In genomic region chr2:160741580-160741979, GRCm38 (mm10) we compare ENCODE assay signal across 8 mouse cellular contexts. TPM values are rescaled to one million over a fixed set of nuclear protein-coding genes. Genes with fewer than 3 reads are reported as not detected.
DNase-seq lines count a peak whose midpoint lies in the region; ATAC-seq and TF ChIP-seq lines count a peak whose summit lies in the region.

No protein-coding gene starts in this region.

- no peak overlapping the region for H3K4me3 ChIP-seq in heart, embryonic 16.5 days (ENCODE audit: low read length)
- no peak overlapping the region for H3K4me3 ChIP-seq in midbrain, embryonic 13.5 days (replicated peaks)
- H3K4me3 ChIP-seq in midbrain, embryonic 14.5 days (replicated peaks; ENCODE audit: low read depth, low read length): no peak overlapping the region
- no peak overlapping the region for H3K4me3 ChIP-seq in forebrain, postnatal 0 days (ENCODE audit: low read depth, low read length)

- H3K9me3 ChIP-seq in heart, embryonic 16.5 days (replicated peaks; ENCODE audit: control insufficient read depth, low read length): no peaks in the 10 kb centered on the region
- H3K9me3 ChIP-seq in midbrain, embryonic 13.5 days: no peaks in the 10 kb centered on the region
- H3K9me3 ChIP-seq in midbrain, embryonic 14.5 days (ENCODE audit: control insufficient read depth, low read length): no peaks in the 10 kb centered on the region
- H3K9me3 ChIP-seq in forebrain, postnatal 0 days (ENCODE audit: low read length): no peaks in the 10 kb centered on the region

- intact Hi-C loops in heart, postnatal 10 days (cut with DNase I): no loop called here

- H3K36me3 ChIP-seq in heart, embryonic 16.5 days (ENCODE audit: control insufficient read depth, insufficient read depth): no peaks in the 10 kb centered on the region; the same call in 1 of the 2 replicates
- H3K36me3 ChIP-seq in midbrain, embryonic 13.5 days: peaks cover 60% of the 10 kb centered on the region
- peaks cover 41% of the 10 kb centered on the region for H3K36me3 ChIP-seq in midbrain, embryonic 14.5 days (ENCODE audit: control insufficient read depth, insufficient read depth, low read length)
- H3K36me3 ChIP-seq in forebrain, postnatal 0 days (ENCODE audit: insufficient read depth): peaks cover 9% of the 10 kb centered on the region; the same call in 1 of the 2 replicates

- DNase-seq in heart, postnatal 10 days: no peak
- DNase-seq in midbrain, embryonic 14.5 days: no peak
- no peak for DNase-seq in forebrain, postnatal 0 days
- peak; percentile 31 for DNase-seq in mesoderm, embryonic 11.5 days (ENCODE audit: low read depth, low spot score)
- no peak for DNase-seq in adrenal gland, adult 8-10 months

- WGBS in heart, embryonic 16.5 days: 58% methylated on average over 3 of the region's 3 CpGs
- 84% methylated on average over 3 of the region's 3 CpGs for WGBS in midbrain, embryonic 13.5 days
- 85% methylated on average over 3 of the region's 3 CpGs for WGBS in midbrain, embryonic 14.5 days
- WGBS in forebrain, postnatal 0 days: 84% methylated on average over 3 of the region's 3 CpGs

- H3K4me1 ChIP-seq in heart, embryonic 16.5 days (ENCODE audit: control insufficient read depth, insufficient read depth, low read length): peaks cover 73% of the 10 kb centered on the region
- H3K4me1 ChIP-seq in midbrain, embryonic 13.5 days (replicated peaks): peaks cover 70% of the 10 kb centered on the region
- H3K4me1 ChIP-seq in midbrain, embryonic 14.5 days (ENCODE audit: control insufficient read depth, insufficient read depth, low read length): 0 out of 2 replicates have a peak, but pooled peaks cover 13% of the 10 kb centered on the region
- H3K4me1 ChIP-seq in forebrain, postnatal 0 days (ENCODE audit: insufficient read depth): peaks cover 12% of the 10 kb centered on the region; the same call in 1 of the 2 replicates

- peak overlapping the region; percentile 58 for H3K27ac ChIP-seq in heart, embryonic 16.5 days (ENCODE audit: low read length)
- peak overlapping the region; percentile 6; the same call in 1 of the 2 replicates for H3K27ac ChIP-seq in midbrain, embryonic 13.5 days
- no peak overlapping the region for H3K27ac ChIP-seq in midbrain, embryonic 14.5 days (replicated peaks; ENCODE audit: low read depth, low read length)
- H3K27ac ChIP-seq in forebrain, postnatal 0 days (ENCODE audit: low read depth, low read length): peak overlapping the region; percentile 29; the same call in 1 of the 2 replicates

- no peak overlapping the region for H3K9ac ChIP-seq in heart, embryonic 16.5 days (ENCODE audit: low read length)
- H3K9ac ChIP-seq in midbrain, embryonic 13.5 days (replicated peaks): no peak overlapping the region
- H3K9ac ChIP-seq in midbrain, embryonic 14.5 days (replicated peaks; ENCODE audit: low read length): no peak overlapping the region
- H3K9ac ChIP-seq in forebrain, postnatal 0 days: no peak overlapping the region

- no peak for TF ChIP-seq CTCF in forebrain, postnatal 0 days (IDR thresholded peaks at IDR 0.05; ENCODE audit: low read depth)

- ATAC-seq in heart, embryonic 16.5 days (replicated peaks; ENCODE audit: extremely low read depth, insufficient read depth, low FRiP score): 0 out of 2 replicates have a peak, but pooled peaks have one; percentile 30
- no peak for ATAC-seq in midbrain, embryonic 13.5 days
- ATAC-seq in midbrain, embryonic 14.5 days (ENCODE audit: low FRiP score, low TSS enrichment): no peak
- ATAC-seq in forebrain, postnatal 0 days: no peak
- no peak for ATAC-seq in inflammation-experienced regulatory T-cells, adult 6 months

- no peak overlapping the region for H3K4me2 ChIP-seq in heart, embryonic 16.5 days (ENCODE audit: low read depth, low read length)
- H3K4me2 ChIP-seq in midbrain, embryonic 13.5 days (replicated peaks): no peak overlapping the region
- no peak overlapping the region for H3K4me2 ChIP-seq in midbrain, embryonic 14.5 days (ENCODE audit: low read length)
- H3K4me2 ChIP-seq in forebrain, postnatal 0 days (ENCODE audit: low read depth): no peak overlapping the region

- no peaks in the 10 kb centered on the region for H3K27me3 ChIP-seq in heart, embryonic 16.5 days (ENCODE audit: control insufficient read depth, insufficient read depth, low read length)
- no peaks in the 10 kb centered on the region for H3K27me3 ChIP-seq in midbrain, embryonic 13.5 days
- H3K27me3 ChIP-seq in midbrain, embryonic 14.5 days (ENCODE audit: control insufficient read depth, insufficient read depth, low read length): no peaks in the 10 kb centered on the region
- no peaks in the 10 kb centered on the region for H3K27me3 ChIP-seq in forebrain, postnatal 0 days (ENCODE audit: insufficient read depth, low read length)

RNA-seq across cellular contexts. Expression of gene Plcg1, which starts 10.5 kb away (rescaled TPM):
- 26.4 and 32.0 TPM in 2 replicates for polyA plus RNA-seq in heart, embryonic 16.5 days (2015; fragmentation: Nextera tagmentation; extraction: Ambion mirVana)
- 10 to 100 TPM; 97.2 to 99.0 TPM for total RNA-seq in heart, postnatal 10 days (2021)
- polyA plus RNA-seq in midbrain, embryonic 13.5 days (2015; fragmentation: Nextera tagmentation; extraction: Ambion mirVana): 68.2 and 74.3 TPM in 2 replicates
- 51.7 and 68.8 TPM in 2 replicates for polyA plus RNA-seq in midbrain, embryonic 14.5 days (2014; fragmentation: Nextera tagmentation; extraction: Ambion mirVana)
- total RNA-seq in forebrain, postnatal 0 days (2014; rRNA removed): 119 and 139 TPM in 2 replicates
- polyA plus RNA-seq in forebrain, postnatal 0 days (2015; fragmentation: Nextera tagmentation; extraction: Ambion mirVana): 36.9 and 48.2 TPM in 2 replicates
- total RNA-seq in adrenal gland, adult 8-10 months (2022): 10 to 100 TPM; 57.8 to 92.9 (median 81.0) TPM
- polyA plus RNA-seq in inflammation-experienced regulatory T-cells, adult 6 months (2017; shearing (Covaris generic)): 10 to 100 TPM; 40.1 to 81.0 (median 60.7) TPM
